Mouse (Mus musculus) urinary bladder, postnatal 10 days (tissue): Measurements from ENCODE around the gene Rora.

ENCODE experiments used
- DNase-seq: peaks from one replicate; pipeline ENCODE4 v3.0.0; 2022; ENCODE audit warnings: low spot score

The Rora gene

DNA sequence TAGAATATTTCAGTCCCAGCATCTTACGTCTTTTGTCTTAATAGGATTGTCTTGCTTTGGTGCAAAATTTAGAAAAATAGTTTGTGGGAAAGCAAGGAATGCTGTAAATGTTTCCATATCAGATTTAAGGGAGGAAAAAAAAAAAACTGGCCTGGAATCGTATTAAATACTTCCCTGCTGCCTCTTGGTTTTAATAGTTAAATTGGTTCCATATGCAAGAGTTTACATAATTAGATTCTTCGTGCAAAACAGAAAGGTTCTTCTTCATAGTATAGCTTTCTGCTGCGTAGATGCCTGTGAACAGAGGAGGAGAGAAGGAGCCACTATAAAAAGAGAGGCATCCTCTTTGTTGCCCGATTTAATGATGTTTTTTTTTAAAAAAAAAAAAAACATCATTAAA, 638.8 kb downstream of the Rora start:
- no peak for DNase-seq

DNA sequence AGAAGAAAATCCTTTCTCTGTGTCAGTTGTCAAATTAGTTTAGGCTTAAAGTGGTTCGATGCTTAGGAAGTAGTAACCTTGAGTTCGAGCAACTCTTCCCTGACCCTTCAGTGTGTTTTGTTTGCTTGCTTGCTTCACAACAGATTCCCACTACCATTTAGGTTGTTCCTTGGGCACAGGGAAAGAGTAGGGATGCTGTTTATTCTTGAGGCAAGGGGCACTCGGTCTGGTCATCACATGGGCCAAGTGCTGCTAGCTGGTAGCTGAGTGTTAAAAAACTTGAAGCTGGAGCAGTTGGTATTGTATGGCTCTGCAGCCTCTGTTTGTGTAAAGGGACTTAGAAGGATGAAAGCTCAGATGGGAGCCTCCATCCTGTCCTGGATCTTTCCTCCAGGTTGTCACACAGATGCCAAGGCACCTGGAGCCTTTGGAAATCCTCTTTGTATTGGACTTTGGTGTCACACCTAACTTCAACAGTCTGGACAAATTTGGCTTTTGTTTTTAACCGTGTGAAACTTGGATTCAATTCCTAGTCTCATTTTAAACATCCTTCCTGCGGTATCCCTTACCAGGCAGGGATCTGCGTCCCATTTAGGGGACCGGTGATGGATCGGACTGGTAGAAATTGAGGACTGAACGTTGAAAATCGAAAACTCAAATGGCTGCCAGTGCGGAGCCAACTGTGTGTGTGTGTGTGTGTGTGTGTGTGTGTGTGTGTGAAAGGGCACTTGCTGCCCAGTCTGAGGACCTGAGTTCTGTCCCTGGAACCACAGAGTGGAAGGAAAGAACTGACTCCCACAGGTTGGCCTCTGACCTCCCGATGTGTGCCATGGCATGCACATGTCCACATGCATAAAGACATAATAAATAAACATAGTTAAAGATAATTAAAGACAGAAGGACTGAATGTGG, 639.4 kb downstream of the Rora start:
- no peak for DNase-seq

- no peak for DNase-seq
These were observed 640.1 kb downstream of the Rora start for GRCm38 (mm10) chr9:69293688-69294074.

DNA sequence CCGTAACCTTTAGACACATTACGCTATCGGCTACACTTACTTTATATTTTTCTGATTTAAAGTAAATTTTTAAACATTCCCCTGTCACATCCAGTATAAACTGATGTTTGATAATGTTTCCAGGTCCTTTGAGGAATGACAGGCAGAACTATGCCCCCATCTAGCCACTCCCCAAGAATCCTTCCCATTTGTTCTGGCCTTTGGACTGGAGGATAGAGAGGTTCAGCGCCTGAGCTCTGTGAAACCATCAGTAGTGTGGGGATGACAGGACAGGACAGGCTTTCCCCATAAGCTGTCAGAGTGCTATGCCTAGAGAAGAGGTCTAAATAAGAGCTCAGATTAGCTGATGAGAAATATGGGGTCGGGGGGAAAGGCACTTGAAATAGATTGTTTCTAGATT, 640.8 kb downstream of the Rora start:
- DNase-seq, result no peak

DNA sequence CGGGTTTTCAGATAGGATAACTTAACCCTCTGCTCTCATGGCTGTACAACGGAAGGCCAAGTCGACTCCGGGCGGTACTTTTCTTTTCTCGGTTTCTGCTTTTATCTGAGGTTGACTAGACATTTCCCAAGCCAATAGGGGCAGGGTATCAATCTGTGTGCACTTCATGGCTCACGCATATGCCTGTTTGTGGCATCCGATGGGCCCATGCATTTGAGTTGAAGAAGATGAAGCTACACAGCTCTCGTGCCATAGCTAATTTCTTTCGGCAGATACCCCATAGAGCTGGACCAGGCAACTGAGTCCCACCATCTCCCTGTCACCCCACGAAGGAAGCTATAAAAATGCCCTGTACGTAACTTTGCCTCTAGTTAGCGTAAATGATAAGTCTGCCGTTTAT, 641.3 kb downstream of the Rora start:
- no peak for DNase-seq

DNA sequence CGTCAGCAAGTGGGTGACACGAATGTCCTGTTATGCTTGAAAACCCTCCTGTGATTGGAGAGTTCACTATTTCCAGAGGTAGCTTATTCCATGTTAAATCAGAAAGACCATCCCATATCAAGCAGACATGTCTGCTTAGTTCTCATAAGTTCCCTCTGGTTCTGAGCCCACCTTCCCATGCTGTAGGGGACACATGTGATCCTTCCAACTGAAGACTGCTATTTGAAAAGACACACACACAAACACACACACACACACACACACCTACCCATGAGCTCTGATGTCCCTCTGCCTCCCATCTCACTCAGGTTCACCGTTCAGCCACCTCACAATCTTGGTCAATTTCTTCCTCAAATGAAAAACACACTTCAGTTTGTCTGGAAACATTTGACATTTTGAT, 642.2 kb downstream of the Rora start:
- DNase-seq, result no peak

- DNase-seq, result no peak
These were observed 642.8 kb downstream of the Rora start for GRCm38 (mm10) chr9:69296418-69296817.

DNA sequence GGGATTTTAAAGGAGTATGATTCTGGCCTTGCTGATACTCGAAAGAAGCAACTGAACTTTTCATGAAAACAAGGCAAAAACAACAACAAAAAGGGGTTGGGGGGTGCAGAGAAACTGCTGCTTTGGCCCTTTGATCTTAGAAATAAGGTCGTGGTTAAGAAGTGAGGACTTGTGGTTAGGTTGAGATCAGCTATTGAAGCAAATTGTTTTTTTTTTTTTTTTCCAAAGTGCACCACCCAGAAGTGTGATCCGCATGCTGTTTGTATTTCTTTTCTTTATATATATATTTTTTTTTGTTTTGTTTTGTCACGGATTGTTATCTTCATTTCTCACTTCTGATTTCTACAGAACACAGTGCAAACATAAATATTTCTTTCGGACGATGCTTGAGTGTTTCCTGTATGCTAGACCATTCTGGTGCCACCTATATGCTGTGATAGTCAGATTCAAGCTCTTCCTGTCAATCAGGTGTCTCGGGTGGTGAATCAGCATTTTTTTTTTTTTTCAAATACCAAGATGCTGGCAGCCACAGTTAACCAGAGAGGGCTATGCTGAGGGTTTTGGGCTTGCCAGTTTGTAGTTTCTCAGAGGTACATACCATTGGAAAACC, 644.3 kb downstream of the Rora start:
- DNase-seq, result no peak

DNA sequence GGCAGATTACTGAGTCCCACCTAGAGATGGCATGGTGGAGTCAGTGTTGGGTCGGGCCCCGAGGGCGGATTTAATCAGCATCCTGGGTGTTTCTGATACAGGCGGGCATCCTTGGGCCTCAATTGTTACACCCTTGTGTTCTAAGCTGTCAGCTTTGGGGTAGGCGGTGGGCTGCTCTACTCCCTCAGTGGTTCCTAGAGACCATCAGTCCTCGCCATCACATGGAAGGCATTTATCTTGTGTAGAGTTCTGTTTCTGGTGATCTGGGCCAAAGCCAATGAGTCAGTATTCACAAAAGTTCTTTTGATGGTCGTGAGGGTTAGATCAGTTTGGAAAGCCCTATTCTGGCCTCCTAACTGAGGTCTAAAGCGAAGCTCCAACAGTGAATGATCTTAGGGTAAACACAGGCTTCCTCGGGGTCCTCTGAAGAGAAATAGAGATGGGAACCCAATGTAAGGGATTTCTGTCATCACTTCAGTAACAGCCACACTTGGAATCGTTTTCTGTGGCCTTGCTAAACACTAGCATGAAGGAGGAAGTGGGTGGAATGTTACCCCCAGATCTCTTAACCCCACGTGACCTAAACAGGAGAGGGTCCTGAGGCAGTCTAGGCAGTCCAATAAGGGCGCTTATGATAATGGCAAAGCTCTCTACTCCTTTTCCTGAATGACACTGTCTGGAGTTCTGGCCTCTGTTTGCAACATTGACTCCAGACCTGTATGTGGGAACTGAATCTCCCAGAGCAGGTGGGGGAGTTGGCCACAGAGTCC, 645.2 kb downstream of the Rora start:
- DNase-seq, result no peak

- no peak for DNase-seq
These were observed 645.9 kb downstream of the Rora start for GRCm38 (mm10) chr9:69299484-69299883.

DNA sequence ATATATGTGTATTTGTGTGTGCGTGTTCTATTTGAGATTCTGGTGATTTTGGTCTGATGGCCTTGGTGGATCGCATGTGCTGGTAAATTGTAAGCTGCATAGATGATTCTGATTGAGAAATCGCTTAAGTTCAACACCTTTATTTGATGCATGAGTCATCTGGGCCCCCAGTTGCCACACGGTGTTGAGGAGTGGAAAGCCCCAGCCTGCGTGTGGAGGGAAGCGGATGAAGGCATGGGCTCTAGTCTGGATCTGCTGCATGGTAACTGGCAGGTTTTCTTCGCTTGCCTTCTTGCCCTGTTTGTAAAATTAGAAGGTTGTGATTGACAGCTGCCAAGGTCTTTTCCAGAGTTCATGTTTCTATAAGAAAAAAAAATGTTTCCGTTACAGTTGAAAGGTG, 646.7 kb downstream of the Rora start:
- DNase-seq, result no peak

DNA sequence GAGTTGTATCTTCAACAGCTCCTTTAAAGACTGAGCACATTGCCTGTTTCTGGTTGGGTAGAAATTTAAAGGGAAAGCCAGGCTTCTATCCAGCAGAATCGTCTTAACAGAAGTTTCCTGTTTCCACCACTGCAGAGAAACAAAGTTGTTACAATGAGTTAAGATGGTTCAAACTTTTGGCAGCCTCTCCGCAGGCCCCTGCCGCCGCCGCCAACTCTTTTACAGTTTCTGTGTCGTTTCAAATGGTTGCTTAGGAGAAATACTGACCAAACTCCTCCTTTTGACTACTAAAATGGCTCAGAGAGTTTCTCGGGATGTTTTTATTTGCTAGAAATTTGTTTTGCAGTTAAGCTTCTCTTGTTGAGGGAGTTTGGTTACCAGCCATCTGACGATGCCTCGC, 647.9 kb downstream of the Rora start:
- DNase-seq, result no peak

DNA sequence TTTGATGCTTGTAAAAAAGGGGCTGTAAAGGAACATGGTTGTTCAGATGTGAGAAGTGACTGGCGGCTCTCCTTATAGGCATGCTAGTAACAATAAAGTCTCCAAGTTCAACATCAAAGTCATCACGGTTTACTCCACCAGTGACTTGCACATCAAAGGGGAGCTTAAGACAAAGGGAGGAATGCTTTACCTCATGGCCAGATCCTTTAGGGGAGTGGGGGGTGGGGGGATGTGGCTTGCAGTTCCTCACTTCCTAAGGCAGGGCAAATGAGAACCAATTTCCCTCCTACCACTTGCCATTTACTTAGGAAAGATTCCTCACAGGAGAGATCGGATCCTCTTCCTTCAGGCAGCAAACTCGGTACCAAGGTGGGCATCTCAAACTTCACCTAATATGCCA, 648.4 kb downstream of the Rora start:
- DNase-seq, result no peak

DNA sequence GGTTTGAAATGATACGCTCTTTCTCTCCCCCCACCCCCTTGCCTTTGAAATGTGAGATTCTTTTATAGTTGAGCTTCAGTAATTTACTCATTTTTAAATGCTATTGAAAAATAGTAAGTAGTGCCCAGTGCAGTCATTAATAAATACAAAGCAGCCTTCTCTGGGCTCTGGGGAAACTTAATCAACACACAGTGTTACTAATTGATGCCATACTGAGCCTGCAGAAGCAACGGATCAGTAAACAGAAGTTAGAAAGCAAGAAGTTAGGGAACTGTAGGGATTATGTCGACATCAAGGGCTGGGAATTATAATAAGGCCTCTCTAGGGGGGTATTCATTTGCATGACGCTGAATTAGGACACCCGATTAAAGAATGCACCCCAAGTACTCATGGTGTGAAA, 649.3 kb downstream of the Rora start:
- DNase-seq, result no peak

DNA sequence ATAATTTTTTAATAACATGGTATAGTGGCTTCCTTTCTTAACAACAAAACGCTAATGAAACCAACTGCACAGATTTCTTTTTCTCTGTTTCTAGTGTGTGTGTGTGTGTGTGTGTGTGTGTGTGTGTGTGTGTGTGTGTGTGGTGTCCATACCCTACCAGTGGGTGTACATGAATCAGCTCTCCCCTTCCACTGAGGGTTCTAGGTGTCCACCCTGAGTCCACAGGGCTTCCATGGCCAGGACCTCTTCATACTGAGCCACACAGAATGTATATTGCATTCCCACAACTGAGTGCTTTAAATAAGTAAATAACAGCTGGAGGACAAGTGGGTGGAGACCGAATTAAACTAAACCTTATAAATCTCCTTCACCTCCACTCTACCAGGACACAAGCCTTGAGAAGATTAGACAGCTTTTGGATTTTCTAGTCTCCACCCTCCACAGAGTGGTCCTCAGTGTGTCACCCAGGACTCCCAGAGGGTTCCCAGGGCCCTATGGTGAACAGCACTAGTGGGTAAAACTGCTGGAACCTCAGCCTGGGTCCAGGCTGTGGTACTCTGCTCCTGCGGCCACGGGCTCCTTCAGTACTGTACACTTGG, 649.9 kb downstream of the Rora start:
- DNase-seq, result no peak

GRCm38 (mm10) chr9:69303962-69304361, 650.4 kb downstream of the Rora start:
- no peak for DNase-seq

GRCm38 (mm10) chr9:69304492-69304891, 650.9 kb downstream of the Rora start:
- DNase-seq, result no peak

DNA sequence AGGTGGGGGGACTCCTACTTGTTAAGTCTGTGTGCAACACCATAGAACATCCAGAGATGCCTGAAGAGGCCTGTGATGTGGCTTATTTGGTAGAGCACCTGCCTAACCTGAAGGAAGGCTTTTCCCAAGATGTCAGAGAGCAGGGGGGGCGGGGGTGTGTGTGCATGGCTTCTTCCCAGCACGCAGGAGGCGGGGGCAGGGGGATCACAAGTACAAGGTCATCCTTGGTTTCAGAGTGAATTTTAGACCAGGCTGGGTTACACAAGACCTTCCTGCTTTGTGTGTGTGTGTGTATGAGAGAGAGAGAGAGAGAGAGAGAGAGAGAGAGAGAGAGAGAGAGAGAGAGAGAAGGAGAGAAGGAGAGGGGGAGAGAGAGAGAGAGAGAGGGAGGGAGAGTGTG, 651.4 kb downstream of the Rora start:
- no peak for DNase-seq

- DNase-seq, result no peak
These were observed 653.3 kb downstream of the Rora start for GRCm38 (mm10) chr9:69306734-69307528.

DNA sequence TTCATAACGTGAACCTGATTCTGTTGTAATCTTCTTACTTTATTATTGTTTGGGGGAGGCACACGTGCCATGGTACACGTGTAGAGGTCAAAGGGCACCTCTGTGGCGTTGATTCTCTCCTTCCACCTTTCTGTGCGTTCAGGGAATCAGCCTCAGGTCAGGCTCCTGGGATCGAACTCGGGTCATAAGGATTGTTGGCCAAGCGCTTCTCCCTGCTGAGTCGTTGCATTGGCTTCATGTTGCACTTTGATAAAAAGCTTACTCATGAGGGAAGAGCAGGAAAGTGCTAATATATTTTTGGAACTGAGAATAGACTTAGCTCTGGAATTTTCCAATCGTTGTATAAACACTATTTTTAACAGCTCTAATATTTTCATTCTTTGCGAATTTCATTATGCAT, 654.4 kb downstream of the Rora start:
- DNase-seq, result no peak

GRCm38 (mm10) chr9:69310524-69310923, 656.9 kb downstream of the Rora start:
- DNase-seq, result no peak

DNA sequence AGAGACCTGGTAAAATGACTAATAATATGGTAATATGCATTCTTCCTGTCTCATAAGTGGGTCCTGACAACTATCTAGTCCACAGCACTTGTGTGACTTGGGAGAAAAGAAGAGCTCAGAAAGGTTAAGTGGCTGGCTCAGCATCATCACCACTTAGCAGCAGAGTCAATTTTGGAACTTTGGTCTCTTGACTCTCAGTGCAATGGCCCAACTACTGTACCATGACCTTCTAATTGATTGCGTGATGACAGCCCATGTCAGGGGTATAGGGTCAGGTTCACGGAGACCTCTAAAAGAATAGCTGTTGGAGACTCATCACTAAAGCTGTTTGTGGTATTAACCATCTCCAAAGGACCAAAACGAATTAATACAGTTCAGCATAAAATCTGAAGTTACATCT, 659.7 kb downstream of the Rora start:
- DNase-seq, result no peak
